Mouse (Mus musculus) forebrain, postnatal 0 days (tissue): ENCODE measurements around the gene Gcnt7. TPM values are rescaled to one million over a fixed set of nuclear protein-coding genes. Genes with fewer than 3 reads are reported as not detected.

Source experiments
- ATAC-seq: fragments of 200-750 bp; cut with Nextera tagmentation; 2 replicates; pipeline ENCODE4 v1.8.0; 2017; ENCODE audit warnings: mild to moderate bottlenecking, moderate library complexity
- DNase-seq: peaks from one replicate; pipeline ENCODE4 v3.0.0-alpha.2; 2015
- H3K27ac ChIP-seq: fragments of 300-500 bp; sonication (generic); 2 replicates; pipeline ENCODE4 v1.5.1; 2014; ENCODE audit warnings: low read depth, mild to moderate bottlenecking, antibody characterized with exemption, low read length, moderate library complexity, mixed read lengths
- H3K27me3 ChIP-seq: fragments of 300-500 bp; sonication (generic); 2 replicates; pipeline ENCODE4 v1.6.1; 2014; ENCODE audit warnings: mild to moderate bottlenecking, low read length, mixed read lengths; ENCODE audit not compliant: insufficient read depth
- H3K36me3 ChIP-seq: fragments of 300-500 bp; sonication (generic); 2 replicates; pipeline ENCODE4 v1.6.1; 2014; ENCODE audit warnings: mild to moderate bottlenecking, moderate library complexity; ENCODE audit not compliant: insufficient read depth
- H3K4me1 ChIP-seq: fragments of 300-500 bp; sonication (generic); 2 replicates; pipeline ENCODE4 v1.6.1; 2014; ENCODE audit warnings: antibody characterized with exemption; ENCODE audit not compliant: insufficient read depth
- H3K4me2 ChIP-seq: fragments of 300-500 bp; sonication (generic); 2 replicates; pipeline ENCODE4 v1.6.1; 2014; ENCODE audit warnings: low read depth, mild to moderate bottlenecking, moderate library complexity
- H3K4me3 ChIP-seq: fragments of 300-500 bp; sonication (generic); 2 replicates; pipeline ENCODE4 v1.5.1; 2014; ENCODE audit warnings: low read depth, low read length, mixed read lengths
- H3K9ac ChIP-seq: fragments of 300-500 bp; sonication (generic); 2 replicates; pipeline ENCODE4 v1.6.1; 2014; ENCODE audit warnings: mild to moderate bottlenecking
- H3K9me3 ChIP-seq: fragments of 300-500 bp; sonication (generic); 2 replicates; pipeline ENCODE4 v1.6.1; 2016; ENCODE audit warnings: low read length
- CTCF ChIP-seq: sonication (generic); IDR thresholded peaks from 2 replicates; pipeline ENCODE4 v1.5.1; 2016; ENCODE audit warnings: antibody characterized with exemption, control low read depth, low read depth
- WGBS: fragments of 180-500 bp; shearing (Covaris S2); extraction: QIAGEN DNeasy Blood & Tissue Kit; methylation state at CpG from one replicate; pipeline ENCODE4 v1.1.7; 2014; 5-methylcytosine and 5-hydroxymethylcytosine counted together
- polyA plus RNA-seq: library from polyadenylated mRNA; unstranded; fragments of >200 nt; fragmentation: Nextera tagmentation; extraction: Ambion mirVana; gene quantifications from 2 replicates; pipeline ENCODE4 v1.2.1, GENCODE M21; 2015
- total RNA-seq: library from RNA; depleted of rRNA; stranded (reverse); fragments of >200 nt; gene quantifications from 2 replicates; pipeline ENCODE4 v1.2.3, GENCODE M21; 2014; rRNA removed

Gene Gcnt7
- total and polyA plus RNA-seq, 2 experiments from 2014 or later = 0.74 TPM; not detected in 1

DNA sequence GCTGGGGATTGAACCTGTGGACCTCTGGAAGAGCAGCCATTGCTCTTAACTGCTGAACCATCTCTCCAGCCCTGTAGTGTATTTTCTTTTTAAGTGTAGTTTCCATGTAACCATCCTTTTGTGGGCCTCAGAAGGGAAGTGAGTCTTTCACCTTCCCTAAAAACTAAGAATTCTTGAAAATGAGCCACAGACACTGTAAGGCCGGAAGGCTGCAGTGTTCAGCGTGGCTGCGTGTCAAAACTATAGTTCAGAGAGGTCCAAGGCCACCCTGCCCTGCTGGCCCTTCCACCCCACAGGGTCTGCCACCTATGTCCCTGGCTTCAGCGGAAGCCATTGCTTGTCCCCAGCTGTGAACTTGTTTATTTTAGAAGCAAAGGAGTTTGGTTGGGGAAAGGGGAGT is 52.2 kb downstream of the Gcnt7 start:
- Histone ChIP-seq H3K36me3 (no peaks in the 10 kb centered on the region), H3K27ac (no peak overlapping the region), H3K4me1 (no peaks in the 10 kb centered on the region), H3K27me3 (no peaks in the 10 kb centered on the region), H3K9me3 (no peaks in the 10 kb centered on the region), H3K4me2 (no peak overlapping the region), H3K4me3 (no peak overlapping the region), H3K9ac (no peak overlapping the region)
- DNase-seq (no peak), ATAC-seq (no peak)
- no peak for TF ChIP-seq CTCF
- WGBS = 90% methylated on average over 4 of the region's 4 CpGs

DNA sequence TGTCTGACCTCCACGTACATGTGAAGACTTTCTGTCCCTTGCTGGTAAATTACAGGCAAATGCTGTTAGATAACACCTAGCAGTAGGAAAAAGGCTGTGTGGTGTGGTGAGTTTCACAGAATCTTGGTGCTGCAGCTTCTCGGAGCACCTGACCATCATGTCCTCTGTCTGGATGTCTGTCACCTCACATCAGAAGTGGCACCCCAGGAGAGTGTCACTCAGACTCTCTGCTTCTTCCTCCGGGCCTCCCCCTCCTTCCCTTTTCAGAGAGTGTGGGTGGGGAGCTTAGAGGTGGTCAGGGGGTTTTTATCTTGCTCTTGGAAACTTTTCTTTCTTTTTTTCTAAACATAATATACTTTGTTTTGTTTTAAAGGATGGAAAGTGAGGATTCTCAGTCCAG is 53.4 kb downstream of the Gcnt7 start:
- no peaks in the 10 kb centered on the region for H3K36me3 ChIP-seq
- TF ChIP-seq CTCF = no peak
- 79% methylated on average over 3 of the region's 3 CpGs for WGBS
- H3K27me3 ChIP-seq = no peaks in the 10 kb centered on the region
- no peaks in the 10 kb centered on the region for H3K4me1 ChIP-seq
- H3K9me3 ChIP-seq = no peaks in the 10 kb centered on the region
- H3K27ac ChIP-seq = no peak overlapping the region
- H3K4me2 ChIP-seq = no peak overlapping the region
- DNase-seq (no peak), ATAC-seq (no peak)
- H3K4me3 ChIP-seq = no peak overlapping the region
- H3K9ac ChIP-seq = no peak overlapping the region

DNA sequence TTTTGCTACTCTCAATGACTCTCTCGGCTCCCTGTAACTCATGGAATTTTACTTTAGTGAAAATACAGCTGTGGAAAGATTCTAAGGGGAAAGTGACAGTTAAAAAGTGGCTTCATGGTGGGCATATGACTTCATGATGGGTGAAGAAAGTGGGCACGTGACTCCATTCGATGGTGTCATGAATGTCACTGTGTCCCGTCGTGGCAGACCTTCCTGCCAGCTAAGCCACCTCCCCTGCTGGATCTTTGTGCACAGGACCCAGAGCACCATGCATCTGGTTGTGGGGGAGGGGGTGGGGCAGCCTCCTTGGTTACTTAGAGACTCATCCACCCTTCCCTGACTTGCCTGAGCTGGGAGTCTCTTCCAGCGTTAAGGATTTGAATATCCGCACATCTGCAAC is 54.2 kb downstream of the Gcnt7 start:
- DNase-seq (no peak), ATAC-seq (no peak)
- H3K27me3 ChIP-seq = no peaks in the 10 kb centered on the region
- H3K4me1 ChIP-seq = no peaks in the 10 kb centered on the region
- TF ChIP-seq CTCF = no peak
- H3K4me2 ChIP-seq = no peak overlapping the region
- H3K9me3 ChIP-seq = no peaks in the 10 kb centered on the region
- H3K9ac ChIP-seq = no peak overlapping the region
- no peak overlapping the region for H3K27ac ChIP-seq
- H3K4me3 ChIP-seq = no peak overlapping the region
- 71% methylated on average over 7 of the region's 7 CpGs for WGBS
- H3K36me3 ChIP-seq = no peaks in the 10 kb centered on the region

DNA sequence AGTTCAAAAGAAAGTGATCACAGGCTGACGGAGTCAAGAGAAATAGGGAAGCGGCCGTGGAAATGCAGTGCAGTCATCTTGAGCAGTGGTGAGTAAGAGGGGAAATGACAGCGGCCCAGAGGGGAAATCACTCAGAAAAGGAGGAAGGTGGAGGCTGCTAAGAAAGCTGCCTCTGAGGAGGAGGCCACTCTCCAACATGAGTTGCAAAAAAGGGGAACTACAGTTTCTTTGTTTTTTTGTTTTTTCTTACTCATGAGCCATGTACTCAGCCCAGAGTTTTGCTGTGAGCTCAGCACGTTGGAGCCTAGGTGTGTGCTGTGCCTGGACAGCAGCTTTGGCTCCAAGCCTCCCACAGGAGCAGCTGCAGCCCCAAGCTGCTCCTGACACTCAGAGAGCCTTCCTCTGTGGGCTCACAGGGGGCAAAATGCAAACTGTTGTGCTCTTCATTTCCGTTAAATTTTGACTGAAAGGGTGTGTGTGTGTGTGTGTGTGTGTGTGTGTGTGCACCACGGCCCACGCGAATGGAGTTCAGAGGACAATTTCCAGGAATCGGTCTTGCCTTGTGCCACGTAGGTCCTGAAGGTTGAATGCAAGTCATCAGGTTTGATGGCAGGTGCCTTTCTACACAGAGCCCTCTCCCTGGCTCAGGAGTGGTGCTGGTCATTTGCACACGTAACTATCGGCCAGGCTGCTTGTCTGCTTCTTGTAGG is 57.1 kb downstream of the Gcnt7 start:
- no peak for DNase-seq
- Histone ChIP-seq H3K27me3 (no peaks in the 10 kb centered on the region), H3K27ac (no peak overlapping the region), H3K4me2 (no peak overlapping the region), H3K9me3 (no peaks in the 10 kb centered on the region), H3K4me1 (no peaks in the 10 kb centered on the region), H3K9ac (no peak overlapping the region), H3K4me3 (no peak overlapping the region), H3K36me3 (no peaks in the 10 kb centered on the region)
- no peak for ATAC-seq
- 71% methylated on average over 13 of the region's 13 CpGs for WGBS
- no peak for TF ChIP-seq CTCF

Other genes starting within 250 kb of the Gcnt7 start
- gene Mc3r, start 210.1 kb downstream of the Gcnt7 start, total RNA-seq = 0.31 and 0.86 TPM in 2 replicates
- gene Mc3r, start 210.1 kb downstream of the Gcnt7 start, polyA plus RNA-seq = 0.29 and 0.53 TPM in 2 replicates
- 14.9 and 17.5 TPM in 2 replicates for gene Fam210b, start 113.0 kb downstream of the Gcnt7 start, total RNA-seq
- gene Fam210b, start 113.0 kb downstream of the Gcnt7 start, polyA plus RNA-seq = 43.5 and 49.3 TPM in 2 replicates
- 4.7 and 9.2 TPM in 2 replicates for gene Aurka, start 88.1 kb downstream of the Gcnt7 start, total RNA-seq
- gene Aurka, start 88.1 kb downstream of the Gcnt7 start, polyA plus RNA-seq = 8.8 and 10.4 TPM in 2 replicates
- 30.3 and 37.6 TPM in 2 replicates for gene Cstf1, start 87.9 kb downstream of the Gcnt7 start, total RNA-seq
- 28.9 and 29.3 TPM in 2 replicates for gene Cstf1, start 87.9 kb downstream of the Gcnt7 start, polyA plus RNA-seq
- 0.08 and 0.24 TPM in 2 replicates for gene Cass4, start 64.8 kb downstream of the Gcnt7 start, total RNA-seq
- gene Cass4, start 64.8 kb downstream of the Gcnt7 start, polyA plus RNA-seq = 0.12 and 0.13 TPM in 2 replicates
- gene Rtf2, start 18.0 kb downstream of the Gcnt7 start, total RNA-seq = 80.0 and 84.0 TPM in 2 replicates
- 86.1 and 99.6 TPM in 2 replicates for gene Rtf2, start 18.0 kb downstream of the Gcnt7 start, polyA plus RNA-seq
- 1.1 and 2.3 TPM in 2 replicates for gene Fam209, start 13.9 kb upstream of the Gcnt7 start, total RNA-seq
- gene Fam209, start 13.9 kb upstream of the Gcnt7 start, polyA plus RNA-seq = 0.23 and 0.50 TPM in 2 replicates
- gene Tfap2c, start 91.0 kb upstream of the Gcnt7 start, total RNA-seq = 3.3 and 3.7 TPM in 2 replicates
- 3.7 and 3.9 TPM in 2 replicates for gene Tfap2c, start 91.0 kb upstream of the Gcnt7 start, polyA plus RNA-seq